Mouse (Mus musculus): ENCODE measurements around the gene Jph2. TPM values are rescaled to one million over a fixed set of nuclear protein-coding genes. Genes with fewer than 3 reads are reported as not detected.

The Jph2 gene
- polyA plus RNA-seq, 1 experiment from 2014 or later: 0.25 TPM

DNA sequence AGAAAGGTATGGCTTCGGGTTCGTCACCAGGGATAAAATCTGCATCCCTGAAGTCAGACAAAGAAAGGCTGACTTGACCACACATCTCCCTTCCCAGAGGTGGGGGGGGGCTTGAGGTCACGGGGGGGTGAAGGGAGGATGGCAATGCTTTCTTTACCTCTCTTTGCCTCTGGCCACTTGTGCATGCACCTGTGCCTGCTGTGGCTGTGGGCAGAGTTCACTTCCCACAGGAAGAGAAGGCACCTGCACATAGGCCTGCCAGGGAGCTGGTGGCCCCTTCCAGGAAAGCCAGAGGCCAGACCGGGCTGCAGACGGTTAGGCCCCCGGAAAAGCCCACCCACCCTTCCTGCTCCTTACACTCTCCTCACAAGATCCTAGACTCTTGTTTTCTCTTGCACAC lies 66.4 kb downstream of the Jph2 start:
- no peak overlapping the region for H3K27ac ChIP-seq (ENCODE audit: low read depth, low read length)
- no peak overlapping the region for H3K9ac ChIP-seq (ENCODE audit: low read length)
- ATAC-seq (replicated peaks; ENCODE audit: low FRiP score) (no peak), DNase-seq (ENCODE audit: low spot score) (no peak)
- no peak overlapping the region for H3K4me3 ChIP-seq (ENCODE audit: low read depth, low read length)
- WGBS: 84% methylated on average over 6 of the region's 6 CpGs
- no peaks in the 10 kb centered on the region for H3K27me3 ChIP-seq (ENCODE audit: control insufficient read depth, insufficient read depth, low read length)
- H3K9me3 ChIP-seq (ENCODE audit: control insufficient read depth, low read length): no peaks in the 10 kb centered on the region
- no peaks in the 10 kb centered on the region for H3K4me1 ChIP-seq (replicated peaks; ENCODE audit: control insufficient read depth, insufficient read depth, low read length)
- H3K36me3 ChIP-seq (ENCODE audit: control insufficient read depth, insufficient read depth, low read length): no peaks in the 10 kb centered on the region
- H3K4me2 ChIP-seq (ENCODE audit: low read depth, low read length, severe bottlenecking): no peak overlapping the region

DNA sequence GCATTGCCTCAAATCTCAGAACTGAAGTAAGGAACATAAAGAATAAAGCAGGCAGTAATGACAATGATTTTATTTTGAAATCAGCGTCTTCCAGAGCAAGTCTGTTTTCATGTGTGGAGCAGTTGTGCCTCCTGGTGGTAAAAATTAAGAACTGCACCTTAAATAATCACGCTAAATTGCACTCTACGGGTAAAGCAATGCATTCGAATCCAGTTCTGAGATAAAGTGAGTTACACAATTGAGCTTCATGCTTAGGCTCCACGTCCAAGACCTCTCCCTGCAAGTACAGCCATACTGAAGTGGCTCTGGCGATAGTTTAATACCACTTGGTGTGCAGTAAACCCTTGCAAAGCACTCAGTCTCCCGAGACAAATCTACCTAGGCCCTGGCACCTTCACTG lies 67.1 kb downstream of the Jph2 start:
- no peak overlapping the region for H3K4me3 ChIP-seq (ENCODE audit: low read depth, low read length)
- DNase-seq (ENCODE audit: low spot score) (no peak), ATAC-seq (replicated peaks; ENCODE audit: low FRiP score) (no peak)
- no peak overlapping the region for H3K27ac ChIP-seq (ENCODE audit: low read depth, low read length)
- no peaks in the 10 kb centered on the region for H3K27me3 ChIP-seq (ENCODE audit: control insufficient read depth, insufficient read depth, low read length)
- H3K36me3 ChIP-seq (ENCODE audit: control insufficient read depth, insufficient read depth, low read length): no peaks in the 10 kb centered on the region
- no peaks in the 10 kb centered on the region for H3K9me3 ChIP-seq (ENCODE audit: control insufficient read depth, low read length)
- no peak overlapping the region for H3K4me2 ChIP-seq (ENCODE audit: low read depth, low read length, severe bottlenecking)
- H3K9ac ChIP-seq (ENCODE audit: low read length): no peak overlapping the region
- WGBS: 27% methylated on average over 7 of the region's 7 CpGs
- H3K4me1 ChIP-seq (replicated peaks; ENCODE audit: control insufficient read depth, insufficient read depth, low read length): no peaks in the 10 kb centered on the region

DNA sequence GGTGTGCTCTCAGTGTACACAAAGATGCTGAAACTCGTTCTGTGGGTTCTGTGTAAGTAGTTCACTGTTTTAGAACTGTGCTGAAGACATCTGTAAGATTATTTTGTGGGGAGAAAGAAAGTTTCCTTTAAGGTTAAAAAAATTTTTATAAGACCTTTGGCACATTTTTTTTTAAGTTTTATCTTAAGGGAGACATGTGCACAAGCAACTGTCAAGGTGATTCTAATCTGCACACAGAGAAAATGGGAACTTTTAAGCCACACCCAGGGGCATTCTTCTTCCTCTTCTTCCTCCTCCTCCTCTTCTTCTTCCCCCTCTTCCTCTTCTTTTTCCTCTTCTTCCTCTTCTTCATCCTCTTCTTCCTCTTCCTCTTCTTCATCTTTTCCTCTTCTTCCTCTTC lies 74.6 kb downstream of the Jph2 start:
- H3K4me1 ChIP-seq (replicated peaks; ENCODE audit: control insufficient read depth, insufficient read depth, low read length): no peaks in the 10 kb centered on the region
- no peak overlapping the region for H3K4me2 ChIP-seq (ENCODE audit: low read depth, low read length, severe bottlenecking)
- H3K9me3 ChIP-seq (ENCODE audit: control insufficient read depth, low read length): no peaks in the 10 kb centered on the region
- ATAC-seq (replicated peaks; ENCODE audit: low FRiP score) (no peak), DNase-seq (ENCODE audit: low spot score) (no peak)
- 50% methylated on average over 1 of the region's 1 CpGs for WGBS
- no peak overlapping the region for H3K4me3 ChIP-seq (ENCODE audit: low read depth, low read length)
- no peak overlapping the region for H3K27ac ChIP-seq (ENCODE audit: low read depth, low read length)
- H3K9ac ChIP-seq (ENCODE audit: low read length): no peak overlapping the region
- H3K36me3 ChIP-seq (ENCODE audit: control insufficient read depth, insufficient read depth, low read length): no peaks in the 10 kb centered on the region
- no peaks in the 10 kb centered on the region for H3K27me3 ChIP-seq (ENCODE audit: control insufficient read depth, insufficient read depth, low read length)

DNA sequence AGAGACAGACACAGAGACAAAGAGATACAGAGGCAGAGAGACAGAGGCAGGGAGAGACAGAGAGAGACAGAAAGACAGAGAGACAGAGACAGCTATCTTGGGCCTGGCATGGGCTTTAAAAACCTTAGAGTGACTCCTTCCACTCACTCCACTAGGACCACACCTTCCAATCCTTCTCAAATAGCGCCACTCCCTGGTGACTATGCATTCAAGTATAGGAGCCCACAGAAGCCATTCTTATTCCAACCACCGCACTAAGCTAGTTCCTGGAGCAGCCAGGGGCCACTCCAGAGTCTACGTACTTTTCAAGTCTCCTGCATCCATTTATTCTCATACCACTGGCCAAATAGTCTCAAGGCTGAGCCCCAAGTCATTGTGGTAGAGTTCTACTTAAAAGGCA lies 79.0 kb downstream of the Jph2 start:
- H3K36me3 ChIP-seq (ENCODE audit: control insufficient read depth, insufficient read depth, low read length): no peaks in the 10 kb centered on the region
- DNase-seq (ENCODE audit: low spot score): no peak
- ATAC-seq (replicated peaks; ENCODE audit: low FRiP score): no peak

DNA sequence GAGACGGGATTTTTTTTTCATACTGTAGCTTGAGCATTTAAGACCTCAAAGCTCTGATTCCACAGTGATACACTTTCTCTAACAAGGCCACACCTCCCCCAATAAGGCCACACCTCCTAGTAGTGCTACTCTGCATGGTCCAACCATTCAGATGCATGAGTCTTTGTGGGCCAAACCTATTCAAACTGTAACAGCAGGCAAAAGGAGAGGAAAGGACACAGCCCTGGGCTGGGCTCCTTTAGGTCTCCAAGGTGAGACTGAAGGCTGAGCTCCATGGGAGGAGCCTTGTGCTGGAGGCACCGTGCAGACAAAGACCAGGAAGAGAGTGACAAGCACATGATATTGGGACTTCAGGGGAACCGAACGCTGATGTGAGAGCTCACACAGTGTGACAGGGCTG lies 80.5 kb downstream of the Jph2 start:
- 85% methylated on average over 4 of the region's 4 CpGs for whole genome bisulfite sequencing
- H3K27me3 ChIP-seq (ENCODE audit: control insufficient read depth, insufficient read depth, low read length): no peaks in the 10 kb centered on the region
- no peaks in the 10 kb centered on the region for H3K4me1 ChIP-seq (replicated peaks; ENCODE audit: control insufficient read depth, insufficient read depth, low read length)
- ATAC-seq (replicated peaks; ENCODE audit: low FRiP score) (no peak), DNase-seq (ENCODE audit: low spot score) (no peak)
- no peak overlapping the region for H3K9ac ChIP-seq (ENCODE audit: low read length)
- H3K9me3 ChIP-seq (ENCODE audit: control insufficient read depth, low read length): no peaks in the 10 kb centered on the region
- no peaks in the 10 kb centered on the region for H3K36me3 ChIP-seq (ENCODE audit: control insufficient read depth, insufficient read depth, low read length)
- H3K4me3 ChIP-seq (ENCODE audit: low read depth, low read length): no peak overlapping the region
- no peak overlapping the region for H3K27ac ChIP-seq (ENCODE audit: low read depth, low read length)
- no peak overlapping the region for H3K4me2 ChIP-seq (ENCODE audit: low read depth, low read length, severe bottlenecking)

More for the DNA sequence above, 79.0 kb downstream of the Jph2 start:
- H3K27me3 ChIP-seq (ENCODE audit: control insufficient read depth, insufficient read depth, low read length): no peaks in the 10 kb centered on the region
- no peak overlapping the region for H3K4me2 ChIP-seq (ENCODE audit: low read depth, low read length, severe bottlenecking)
- no peak overlapping the region for H3K4me3 ChIP-seq (ENCODE audit: low read depth, low read length)
- no peaks in the 10 kb centered on the region for H3K9me3 ChIP-seq (ENCODE audit: control insufficient read depth, low read length)
- no peaks in the 10 kb centered on the region for H3K4me1 ChIP-seq (replicated peaks; ENCODE audit: control insufficient read depth, insufficient read depth, low read length)
- 90% methylated on average over 3 of the region's 3 CpGs for WGBS
- H3K9ac ChIP-seq (ENCODE audit: low read length): no peak overlapping the region
- H3K27ac ChIP-seq (ENCODE audit: low read depth, low read length): no peak overlapping the region

DNA sequence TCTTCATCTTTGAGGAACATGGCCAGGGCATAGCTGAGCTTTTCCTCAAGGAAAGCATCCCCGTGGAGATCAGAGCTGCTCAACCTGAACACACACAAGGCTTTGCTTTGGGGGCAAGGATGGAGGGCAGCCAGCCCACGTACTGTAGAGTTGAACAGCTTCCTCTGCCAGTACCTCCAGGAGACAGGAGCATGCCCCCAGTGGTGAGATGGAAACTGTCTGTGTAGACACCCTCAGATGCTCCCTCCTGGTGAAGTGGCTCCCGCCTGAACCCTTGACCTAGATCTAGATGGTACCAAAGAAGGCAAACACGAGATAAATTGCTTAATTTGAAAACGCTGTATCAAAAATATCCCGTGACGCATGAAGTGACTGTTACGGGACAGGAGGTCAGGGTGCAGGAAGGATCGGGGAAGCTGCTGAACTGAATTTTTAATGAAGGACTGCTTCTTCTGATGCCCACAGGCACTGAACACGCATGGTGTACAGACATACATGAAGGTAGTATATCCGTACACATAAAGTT lies 87.6 kb downstream of the Jph2 start:
- WGBS: 81% methylated on average over 11 of the region's 11 CpGs
- no peak overlapping the region for H3K27ac ChIP-seq (ENCODE audit: low read depth, low read length)
- no peaks in the 10 kb centered on the region for H3K9me3 ChIP-seq (ENCODE audit: control insufficient read depth, low read length)
- H3K4me1 ChIP-seq (replicated peaks; ENCODE audit: control insufficient read depth, insufficient read depth, low read length): no peaks in the 10 kb centered on the region
- DNase-seq (ENCODE audit: low spot score) (no peak), ATAC-seq (replicated peaks; ENCODE audit: low FRiP score) (no peak)
- H3K9ac ChIP-seq (ENCODE audit: low read length): no peak overlapping the region
- no peak overlapping the region for H3K4me2 ChIP-seq (ENCODE audit: low read depth, low read length, severe bottlenecking)
- H3K36me3 ChIP-seq (ENCODE audit: control insufficient read depth, insufficient read depth, low read length): no peaks in the 10 kb centered on the region
- H3K27me3 ChIP-seq (ENCODE audit: control insufficient read depth, insufficient read depth, low read length): no peaks in the 10 kb centered on the region
- no peak overlapping the region for H3K4me3 ChIP-seq (ENCODE audit: low read depth, low read length)

DNA sequence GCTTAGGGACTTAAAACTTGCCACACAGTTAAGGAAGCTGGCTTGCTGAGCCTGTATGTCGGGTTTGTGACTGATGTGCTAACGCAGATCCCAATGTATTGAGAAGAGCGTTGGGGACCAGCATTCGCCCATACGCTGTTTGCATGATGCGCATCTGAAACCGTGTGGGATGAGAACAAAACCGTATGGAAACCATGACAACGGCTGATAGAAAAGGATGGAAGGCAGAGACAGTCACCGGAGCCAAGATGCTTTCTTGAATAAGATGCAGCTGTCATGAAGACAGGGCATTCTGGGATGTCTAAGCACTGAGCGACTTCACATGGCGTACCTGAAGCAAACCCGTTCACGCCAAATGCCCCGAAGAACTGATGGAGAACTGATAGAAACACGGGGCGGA lies 88.4 kb downstream of the Jph2 start:
- Histone ChIP-seq H3K4me3 (ENCODE audit: low read depth, low read length) (no peak overlapping the region), H3K4me1 (replicated peaks; ENCODE audit: control insufficient read depth, insufficient read depth, low read length) (no peaks in the 10 kb centered on the region), H3K36me3 (ENCODE audit: control insufficient read depth, insufficient read depth, low read length) (no peaks in the 10 kb centered on the region), H3K9ac (ENCODE audit: low read length) (no peak overlapping the region), H3K27me3 (ENCODE audit: control insufficient read depth, insufficient read depth, low read length) (no peaks in the 10 kb centered on the region), H3K4me2 (ENCODE audit: low read depth, low read length, severe bottlenecking) (no peak overlapping the region), H3K27ac (ENCODE audit: low read depth, low read length) (no peak overlapping the region), H3K9me3 (ENCODE audit: control insufficient read depth, low read length) (no peaks in the 10 kb centered on the region)
- ATAC-seq (replicated peaks; ENCODE audit: low FRiP score): no peak
- 90% methylated on average over 17 of the region's 17 CpGs for whole genome bisulfite sequencing
- no peak for DNase-seq (ENCODE audit: low spot score)

DNA sequence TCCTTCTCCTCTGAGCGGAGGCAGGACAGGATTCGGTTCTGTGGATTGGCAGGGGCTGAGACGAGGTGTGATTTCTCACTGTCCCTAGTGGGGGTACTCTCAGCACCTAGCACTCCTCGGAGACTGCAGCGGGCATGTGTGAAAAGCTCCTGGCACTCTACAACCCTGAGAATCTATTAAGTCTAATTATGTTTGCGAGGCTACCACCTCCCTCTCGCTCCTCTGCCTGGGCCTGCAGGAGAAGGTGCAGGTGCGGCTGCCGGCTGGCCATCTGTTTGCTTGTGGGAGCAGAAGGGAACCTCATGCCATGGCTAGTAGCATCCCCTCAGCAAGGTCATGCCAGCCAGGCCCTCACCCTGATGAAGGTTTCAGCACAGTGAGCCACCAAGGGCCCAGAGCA lies 94.8 kb downstream of the Jph2 start:
- H3K4me2 ChIP-seq (ENCODE audit: low read depth, low read length, severe bottlenecking): no peak overlapping the region
- H3K27me3 ChIP-seq (ENCODE audit: control insufficient read depth, insufficient read depth, low read length): no peaks in the 10 kb centered on the region
- ATAC-seq (replicated peaks; ENCODE audit: low FRiP score) (no peak), DNase-seq (ENCODE audit: low spot score) (no peak)
- no peak overlapping the region for H3K9ac ChIP-seq (ENCODE audit: low read length)
- H3K9me3 ChIP-seq (ENCODE audit: control insufficient read depth, low read length): no peaks in the 10 kb centered on the region
- WGBS: 73% methylated on average over 9 of the region's 9 CpGs
- no peaks in the 10 kb centered on the region for H3K36me3 ChIP-seq (ENCODE audit: control insufficient read depth, insufficient read depth, low read length)
- H3K4me1 ChIP-seq (replicated peaks; ENCODE audit: control insufficient read depth, insufficient read depth, low read length): peaks cover 9% of the 10 kb centered on the region; the same call in 1 of the 2 replicates
- H3K27ac ChIP-seq (ENCODE audit: low read depth, low read length): no peak overlapping the region
- no peak overlapping the region for H3K4me3 ChIP-seq (ENCODE audit: low read depth, low read length)

DNA sequence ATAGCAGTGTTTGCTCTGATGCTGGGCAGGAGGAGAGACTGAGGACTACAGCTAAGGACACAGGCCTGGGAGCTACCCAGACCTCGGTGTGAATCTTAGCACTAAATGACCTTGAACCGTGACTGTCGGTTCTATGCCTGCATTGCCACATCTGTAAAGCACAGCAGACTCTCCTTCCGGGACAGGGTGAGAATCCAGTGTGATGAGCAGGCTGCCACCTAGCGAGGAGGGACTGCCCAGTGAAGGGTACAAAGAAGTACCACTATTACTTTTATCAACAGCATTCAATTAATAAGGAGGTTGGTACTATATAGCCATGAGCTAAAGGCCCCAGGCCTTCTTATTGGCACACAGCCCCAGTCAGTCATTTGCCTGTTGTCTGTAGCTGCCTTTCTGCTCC lies 96.2 kb downstream of the Jph2 start:
- Histone ChIP-seq H3K4me2 (ENCODE audit: low read depth, low read length, severe bottlenecking) (no peak overlapping the region), H3K9me3 (ENCODE audit: control insufficient read depth, low read length) (no peaks in the 10 kb centered on the region), H3K4me3 (ENCODE audit: low read depth, low read length) (no peak overlapping the region), H3K27me3 (ENCODE audit: control insufficient read depth, insufficient read depth, low read length) (no peaks in the 10 kb centered on the region), H3K27ac (ENCODE audit: low read depth, low read length) (no peak overlapping the region), H3K4me1 (replicated peaks; ENCODE audit: control insufficient read depth, insufficient read depth, low read length) (peaks cover 11% of the 10 kb centered on the region; the same call in 1 of the 2 replicates), H3K9ac (ENCODE audit: low read length) (no peak overlapping the region), H3K36me3 (ENCODE audit: control insufficient read depth, insufficient read depth, low read length) (no peaks in the 10 kb centered on the region)
- WGBS: 64% methylated on average over 5 of the region's 5 CpGs
- ATAC-seq (replicated peaks; ENCODE audit: low FRiP score) (no peak), DNase-seq (ENCODE audit: low spot score) (no peak)
